Mouse (Mus musculus) C2C12 (cell line): ENCODE results near the gene Rpn2. TPM values are rescaled to one million over a fixed set of nuclear protein-coding genes. Genes with fewer than 3 reads are reported as not detected.

Source experiments
- H3K27me3 ChIP-seq: one replicate; pipeline ENCODE4 v1.6.1; 2011; ENCODE audit not compliant: control insufficient read depth, insufficient read depth, insufficient read length
- H3K36me3 ChIP-seq: one replicate; pipeline ENCODE4 v1.6.1; 2011; ENCODE audit not compliant: control insufficient read depth, insufficient read depth
- H3K4me3 ChIP-seq: one replicate; pipeline ENCODE4 v1.5.1; 2011; ENCODE audit warnings: mild to moderate bottlenecking, control low read depth; ENCODE audit not compliant: poor library complexity, insufficient read depth, severe bottlenecking
- H3K79me2 ChIP-seq: one replicate; pipeline ENCODE4 v1.6.1; 2011; ENCODE audit not compliant: control insufficient read depth, insufficient read depth
- H3K79me3 ChIP-seq: one replicate; pipeline ENCODE4 v1.6.1; 2011; ENCODE audit warnings: low read depth, control low read depth
- H3ac ChIP-seq: one replicate; pipeline ENCODE3; 2011; ENCODE audit warnings: low read depth; ENCODE audit not compliant: control insufficient read depth, insufficient read length
- CEBPB ChIP-seq: IDR thresholded peaks from one replicate; pipeline ENCODE4 v1.6.1; 2011; ENCODE audit warnings: low read depth, mild to moderate bottlenecking, control low read depth, moderate library complexity
- CTCF ChIP-seq: IDR thresholded peaks from one replicate; pipeline ENCODE4 v1.5.1; 2011; ENCODE audit not compliant: control insufficient read depth, insufficient read depth, insufficient read length
- FOSL1 ChIP-seq: IDR thresholded peaks from one replicate; pipeline ENCODE4 v1.8.0; 2011; ENCODE audit warnings: mild to moderate bottlenecking, low read length; ENCODE audit not compliant: poor library complexity, insufficient read depth, severe bottlenecking
- MAX ChIP-seq: IDR thresholded peaks from one replicate; pipeline ENCODE4 v1.6.1; 2011; ENCODE audit warnings: mild to moderate bottlenecking, control low read depth
- MYOD1 ChIP-seq: IDR thresholded peaks from one replicate; pipeline ENCODE4 v1.6.1; 2011; ENCODE audit warnings: low read depth; ENCODE audit not compliant: control insufficient read depth, insufficient read length
- MYOG ChIP-seq: IDR thresholded peaks from one replicate; pipeline ENCODE4 v1.6.1; 2011; ENCODE audit not compliant: control insufficient read depth, insufficient read length; ENCODE audit errors: extremely low read depth
- USF1 ChIP-seq: IDR thresholded peaks from one replicate; pipeline ENCODE4 v1.6.1; 2011; ENCODE audit warnings: low read depth, mild to moderate bottlenecking, control low read depth, moderate library complexity
- polyA plus RNA-seq: library from polyadenylated mRNA; unstranded; fragments of >200 nt; fragmentation: generic; extraction: Trizol; gene quantifications from one replicate; pipeline ENCODE4 v1.2.1, GENCODE M21; 2012; ENCODE audit warnings: missing spikeins

Gene Rpn2
- polyA plus RNA-seq, 1 experiment = 210 TPM

- TF ChIP-seq CTCF (no peak), FOSL1 (no peak), MYOG (no peak), CEBPB (no peak), MYOD1 (no peak), USF1 (no peak), MAX (no peak)
- no peak overlapping the region for H3ac ChIP-seq
- H3K79me2 ChIP-seq = no peaks in the 10 kb centered on the region
- no peak overlapping the region for H3K4me3 ChIP-seq
- H3K36me3 ChIP-seq = peaks cover 98% of the 10 kb centered on the region
- no peaks in the 10 kb centered on the region for H3K79me3 ChIP-seq
- H3K27me3 ChIP-seq = no peaks in the 10 kb centered on the region
These were observed 27.5 kb downstream of the Rpn2 start for GRCm38 (mm10) chr2:157306091-157307032.

GRCm38 (mm10) chr2:157307715-157308265 lies 29.0 kb downstream of the Rpn2 start:
- Histone ChIP-seq H3K36me3 (peaks cover 98% of the 10 kb centered on the region), H3K27me3 (no peaks in the 10 kb centered on the region), H3ac (no peak overlapping the region), H3K79me2 (no peaks in the 10 kb centered on the region), H3K4me3 (no peak overlapping the region), H3K79me3 (no peaks in the 10 kb centered on the region)
- no peak for TF ChIP-seq MAX
- no peak for TF ChIP-seq CTCF
- TF ChIP-seq MYOD1 = no peak
- TF ChIP-seq USF1 = no peak
- TF ChIP-seq MYOG = no peak
- no peak for TF ChIP-seq CEBPB
- TF ChIP-seq FOSL1 = no peak

GRCm38 (mm10) chr2:157308273-157308917 lies 29.6 kb downstream of the Rpn2 start:
- TF ChIP-seq USF1 (no peak), MYOD1 (no peak)
- Histone ChIP-seq H3ac (no peak overlapping the region), H3K79me2 (no peaks in the 10 kb centered on the region), H3K36me3 (peaks cover 98% of the 10 kb centered on the region), H3K27me3 (no peaks in the 10 kb centered on the region), H3K79me3 (no peaks in the 10 kb centered on the region), H3K4me3 (no peak overlapping the region)

- H3K36me3 ChIP-seq = peaks cover 98% of the 10 kb centered on the region
- TF ChIP-seq CTCF (no peak), FOSL1 (no peak), MYOG (no peak), MAX (no peak), USF1 (no peak), MYOD1 (no peak), CEBPB (no peak)
- H3K27me3 ChIP-seq = no peaks in the 10 kb centered on the region
- H3ac ChIP-seq = no peak overlapping the region
- no peak overlapping the region for H3K4me3 ChIP-seq
- no peaks in the 10 kb centered on the region for H3K79me2 ChIP-seq
- no peaks in the 10 kb centered on the region for H3K79me3 ChIP-seq
These were observed 30.8 kb downstream of the Rpn2 start for GRCm38 (mm10) chr2:157309611-157310010.

- H3K4me3 ChIP-seq = no peak overlapping the region
- H3K79me3 ChIP-seq = no peaks in the 10 kb centered on the region
- H3K27me3 ChIP-seq = no peaks in the 10 kb centered on the region
- H3K36me3 ChIP-seq = peaks cover 97% of the 10 kb centered on the region
- TF ChIP-seq MAX (no peak), USF1 (no peak), CEBPB (no peak), FOSL1 (no peak), MYOG (no peak), MYOD1 (no peak), CTCF (no peak)
- H3ac ChIP-seq = no peak overlapping the region
- no peaks in the 10 kb centered on the region for H3K79me2 ChIP-seq
These were observed 32.3 kb downstream of the Rpn2 start for GRCm38 (mm10) chr2:157310963-157311637.
